Mouse (Mus musculus) T-helper 17 cell (primary cell): Measurements from ENCODE around the gene Pcdh17.

Source experiments
- in situ Hi-C, 2 experiments: fragments of 300-600 bp; cut with MboI, MseI; formaldehyde crosslinking; loops; 1 replicate in 1 of 2; 2 replicates in 1 of 2; pipeline ENCODE4 v1.15.1; 2025; ENCODE audit warnings: high pct_unique_total_duplicates in 2 of 2

Gene Pcdh17

GRCm38 (mm10) chr14:84443288-84443686 is at the start of gene Pcdh17:
TSS of gene Pcdh17 (plus strand) at chr14:84443563.
- in situ Hi-C loops, result no loop called here

GRCm38 (mm10) chr14:84397137-84397536 is 46.2 kb upstream of the Pcdh17 start:
- in situ Hi-C loops, result no loop called here

GRCm38 (mm10) chr14:84424736-84425135 is 18.6 kb upstream of the Pcdh17 start:
- in situ Hi-C loops, result no loop called here

GRCm38 (mm10) chr14:84426616-84427015 is 16.7 kb upstream of the Pcdh17 start:
- in situ Hi-C loops, result no loop called here

- in situ Hi-C loops, result no loop called here
These were observed 5.1 kb upstream of the Pcdh17 start for GRCm38 (mm10) chr14:84438066-84438770.

- in situ Hi-C loops, result no loop called here
These were observed 2.5 kb upstream of the Pcdh17 start for GRCm38 (mm10) chr14:84440903-84441302.

- in situ Hi-C loops, result no loop called here
These were observed 655 bp upstream of the Pcdh17 start for GRCm38 (mm10) chr14:84442528-84443287.

GRCm38 (mm10) chr14:84443761-84444160 is 398 bp downstream of the Pcdh17 start:
- in situ Hi-C loops, result no loop called here

GRCm38 (mm10) chr14:84444276-84444662 is 906 bp downstream of the Pcdh17 start:
- in situ Hi-C loops, result no loop called here

GRCm38 (mm10) chr14:84444663-84445502 is 1.5 kb downstream of the Pcdh17 start:
- in situ Hi-C loops, result no loop called here

GRCm38 (mm10) chr14:84445503-84446410 is 2.4 kb downstream of the Pcdh17 start:
- in situ Hi-C loops, result no loop called here

GRCm38 (mm10) chr14:84446411-84446915 is 3.1 kb downstream of the Pcdh17 start:
- in situ Hi-C loops, result no loop called here

- in situ Hi-C loops, result no loop called here
These were observed 3.7 kb downstream of the Pcdh17 start for GRCm38 (mm10) chr14:84446941-84447641.

GRCm38 (mm10) chr14:84447661-84448380 is 4.5 kb downstream of the Pcdh17 start:
- in situ Hi-C loops, result no loop called here

- in situ Hi-C loops, result no loop called here
These were observed 5.0 kb downstream of the Pcdh17 start for GRCm38 (mm10) chr14:84448381-84448771.

- in situ Hi-C loops, result no loop called here
These were observed 10.9 kb downstream of the Pcdh17 start for GRCm38 (mm10) chr14:84454074-84454845.

- in situ Hi-C loops, result no loop called here
These were observed 32.1 kb downstream of the Pcdh17 start for GRCm38 (mm10) chr14:84475491-84475890.

GRCm38 (mm10) chr14:84476336-84476735 is 33.0 kb downstream of the Pcdh17 start:
- in situ Hi-C loops, result no loop called here

- in situ Hi-C loops, result no loop called here
These were observed 33.5 kb downstream of the Pcdh17 start for GRCm38 (mm10) chr14:84476906-84477305.
